Mouse (Mus musculus): ENCODE data around the gene Tom1.
A peak's percentile ranks its signal among the peaks of the same experiment; 100 is the strongest.

The Tom1 gene

GRCm38 (mm10) chr8:75042171-75042570 is 8.7 kb downstream of the Tom1 start:
- DNase-seq (ENCODE audit: low spot score in 2 of 2): no peak

DNA sequence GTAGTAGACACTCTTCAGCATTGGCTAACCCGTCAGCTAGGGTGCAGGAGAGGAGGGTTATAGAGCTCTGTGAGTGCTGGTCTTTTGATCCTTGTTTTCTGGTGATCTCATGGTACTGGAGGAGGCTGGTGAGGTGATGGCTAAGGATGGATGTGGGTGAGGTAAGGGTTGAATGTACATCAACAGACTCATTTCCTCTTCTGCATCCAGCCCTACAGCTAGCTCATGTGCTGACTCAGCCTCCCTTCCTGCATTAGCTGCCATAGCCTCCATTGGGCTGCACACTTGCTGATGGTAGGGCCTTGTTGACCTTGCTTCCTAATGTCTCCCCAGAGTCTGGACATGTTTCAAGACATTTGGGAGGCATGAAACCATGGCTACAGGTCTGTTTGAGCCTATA is 9.5 kb downstream of the Tom1 start:
- DNase-seq (ENCODE audit: low spot score in 2 of 2): no peak

DNA sequence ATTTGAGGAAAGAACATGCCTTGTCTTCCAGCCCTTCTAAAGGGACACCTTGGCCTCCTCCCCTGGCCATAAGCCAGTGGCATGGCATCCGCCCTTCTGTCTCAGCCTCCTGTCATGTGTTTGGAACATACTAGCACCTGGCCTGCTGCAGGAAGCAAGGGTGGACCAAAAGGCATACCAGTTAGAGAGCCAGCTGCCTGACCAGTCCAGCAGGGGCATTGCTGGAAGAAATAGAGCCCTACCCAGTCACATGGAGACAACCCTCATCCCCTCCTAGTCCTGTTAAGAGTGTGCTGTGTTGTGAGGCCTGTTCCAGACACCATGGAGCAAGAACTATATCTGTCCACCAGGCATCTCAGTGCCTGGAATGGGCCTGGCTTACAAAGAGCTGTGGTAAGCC is 12.8 kb downstream of the Tom1 start:
- no peak for DNase-seq (ENCODE audit: low spot score in 2 of 2)

- DNase-seq (ENCODE audit: low spot score in 2 of 2): no peak
Observed at GRCm38 (mm10) chr8:75047784-75048183, 14.3 kb downstream of the Tom1 start.

GRCm38 (mm10) chr8:75053342-75053741 is 19.8 kb downstream of the Tom1 start:
- no peak for DNase-seq (ENCODE audit: low spot score in 2 of 2)

GRCm38 (mm10) chr8:75055673-75056072 is 22.2 kb downstream of the Tom1 start:
- DNase-seq (ENCODE audit: low spot score in 2 of 2): no peak

DNA sequence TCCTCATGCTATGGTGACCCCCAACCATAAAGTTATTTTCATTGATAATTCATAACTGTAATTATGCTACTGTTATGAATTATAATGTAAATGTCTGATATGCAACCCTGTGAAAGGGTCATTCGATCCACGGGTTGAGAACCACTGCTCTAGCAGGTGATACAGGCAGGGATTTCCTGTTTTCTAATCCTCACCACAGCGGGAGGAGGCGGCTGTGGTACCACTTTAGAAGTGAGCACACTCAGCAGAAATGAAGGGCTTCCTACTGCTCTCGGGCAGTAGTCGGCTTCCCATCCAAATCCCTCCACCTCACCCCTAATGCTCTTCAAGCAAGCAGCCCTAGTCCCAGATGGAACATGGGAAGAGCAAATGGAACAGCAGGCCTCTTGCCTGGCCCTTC is 26.5 kb downstream of the Tom1 start:
- DNase-seq (ENCODE audit: low spot score in 2 of 2): no peak

DNA sequence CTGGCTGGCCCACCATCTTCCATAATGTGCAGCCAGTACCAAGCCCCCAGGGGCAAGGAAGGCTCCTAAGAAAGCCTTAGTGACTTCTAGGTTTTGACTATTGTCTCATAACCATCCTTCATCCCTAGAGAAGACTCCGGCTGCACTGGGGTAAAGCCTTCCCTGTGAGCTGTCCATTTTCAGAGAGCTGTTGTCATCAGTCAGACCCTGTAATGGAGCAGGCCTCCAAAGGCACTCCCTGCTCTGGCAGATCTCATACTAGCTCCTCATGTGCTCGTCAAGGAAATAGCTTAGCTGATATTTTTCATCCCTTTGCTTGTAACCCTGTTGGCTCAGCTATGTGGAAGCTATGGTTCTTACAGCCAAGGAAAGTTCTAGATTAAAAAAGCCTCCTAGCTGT is 27.3 kb downstream of the Tom1 start:
- DNase-seq (ENCODE audit: low spot score in 2 of 2): no peak

GRCm38 (mm10) chr8:75063290-75063689 is 29.8 kb downstream of the Tom1 start:
- DNase-seq (ENCODE audit: low spot score in 2 of 2): no peak

DNA sequence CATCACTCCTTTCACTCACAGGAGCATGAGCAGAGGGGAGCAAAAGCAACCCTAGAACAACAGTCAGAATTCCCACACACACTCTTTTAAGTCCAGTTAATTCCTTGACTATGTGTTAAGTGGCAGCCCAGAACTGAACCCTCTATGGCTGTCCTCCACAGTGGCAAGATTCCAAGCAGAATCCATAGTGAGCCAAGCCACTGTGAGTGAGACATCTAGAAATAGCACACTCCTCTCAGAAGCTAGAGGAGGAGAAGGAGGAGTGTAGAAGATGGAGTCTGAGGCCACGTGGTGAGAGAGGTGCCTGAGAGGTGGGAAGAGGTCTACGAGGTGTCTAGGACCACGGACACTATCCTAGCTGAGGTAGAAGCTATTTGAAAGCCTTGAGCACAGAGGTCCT is 31.3 kb downstream of the Tom1 start:
- no peak for DNase-seq (ENCODE audit: low spot score in 2 of 2)

DNA sequence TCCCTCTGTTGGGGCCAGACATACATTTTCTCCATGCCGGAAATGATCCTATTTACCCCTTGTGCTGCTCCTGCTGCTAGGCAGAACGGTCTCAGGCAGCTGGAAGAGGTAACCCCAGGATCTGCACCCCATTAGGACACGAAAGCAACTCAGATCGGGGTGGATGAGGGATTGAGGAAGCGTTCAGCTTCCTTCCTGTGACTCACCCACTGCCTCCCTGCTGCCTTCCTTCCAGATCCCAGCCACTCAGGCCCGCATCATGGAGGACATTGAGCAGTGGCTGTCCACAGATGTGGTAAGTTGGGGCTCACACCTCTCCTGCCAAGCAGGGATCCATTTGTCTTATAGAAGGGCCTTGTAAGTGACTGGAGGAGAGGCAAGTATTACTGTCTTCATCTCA is 33.8 kb downstream of the Tom1 start:
- no peak for DNase-seq (ENCODE audit: low spot score in 2 of 2)

DNA sequence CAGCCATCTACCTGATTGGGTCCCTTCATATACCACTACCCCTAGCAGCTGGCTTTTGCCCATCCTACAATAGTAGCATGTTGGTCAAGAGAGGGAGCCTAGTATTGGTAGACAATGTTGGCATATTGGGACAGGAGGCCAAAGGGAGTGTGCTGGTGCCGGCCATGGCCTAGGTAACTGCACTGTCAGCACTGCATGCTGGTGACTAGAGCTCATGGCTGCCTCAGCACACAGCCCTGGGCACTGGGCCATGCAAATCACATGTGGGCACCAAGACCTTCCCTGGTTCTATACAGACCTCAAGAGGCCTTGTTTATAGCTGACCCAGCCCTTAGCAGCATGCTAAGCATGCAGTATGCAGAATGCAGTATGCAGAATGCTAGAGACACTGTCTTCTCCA is 36.8 kb downstream of the Tom1 start:
- no peak for DNase-seq (ENCODE audit: low spot score in 2 of 2)

DNA sequence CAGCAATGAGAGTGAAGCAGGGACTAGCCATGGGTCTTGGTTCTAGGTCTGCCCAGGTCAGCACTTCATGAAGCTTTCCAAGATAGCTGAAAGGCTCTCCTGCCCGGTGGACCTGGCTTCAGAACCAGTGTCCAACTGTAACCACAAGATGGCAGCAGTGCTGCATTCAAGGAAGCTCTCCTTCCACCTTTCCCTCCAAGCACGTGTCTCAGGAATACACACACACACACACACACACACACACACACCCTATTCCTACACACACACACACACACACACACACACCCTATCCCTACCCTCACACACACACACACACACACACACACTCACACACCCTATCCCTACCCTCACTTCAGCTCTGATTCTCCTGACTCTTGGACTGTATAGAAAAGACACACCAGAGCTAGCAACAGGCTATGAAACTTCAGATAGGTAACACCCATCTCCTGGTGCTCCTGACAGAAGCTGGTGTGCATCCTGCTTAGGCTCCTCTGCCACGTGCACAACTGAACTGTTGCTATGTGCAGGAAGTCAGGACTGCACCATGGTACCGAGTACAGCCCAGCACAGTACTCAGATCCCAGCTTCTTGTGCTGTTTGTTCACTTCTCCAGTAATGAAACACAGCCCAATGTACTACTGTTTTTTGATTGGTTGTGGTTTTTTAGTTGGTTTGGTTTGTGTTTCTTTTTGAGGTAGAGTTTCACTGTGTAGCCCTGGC is 38.3 kb downstream of the Tom1 start:
- DNase-seq (ENCODE audit: low spot score in 2 of 2): peak; percentile 25 to 74

DNA sequence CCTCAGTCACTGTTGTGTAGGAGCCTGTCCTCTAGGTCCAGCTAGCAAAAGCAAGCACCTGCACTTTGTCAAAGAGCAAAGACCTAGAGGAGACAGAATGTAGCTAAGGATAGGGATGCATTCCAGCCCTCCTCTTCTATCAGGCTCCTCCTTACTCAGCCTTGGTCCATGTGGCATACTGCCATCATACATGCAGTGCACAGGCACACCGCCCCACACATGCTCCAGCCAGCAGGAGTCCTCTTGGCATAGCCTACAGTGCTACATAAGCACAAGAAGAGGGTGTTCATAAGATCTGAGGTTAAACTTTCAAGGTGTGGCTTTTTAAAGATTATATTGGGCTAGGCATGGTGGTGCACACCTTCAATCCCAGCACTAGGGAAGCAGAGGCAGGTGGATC is 41.4 kb downstream of the Tom1 start:
- no peak for DNase-seq (ENCODE audit: low spot score in 2 of 2)

- no peak for DNase-seq (ENCODE audit: low spot score in 2 of 2)
Observed at GRCm38 (mm10) chr8:75078215-75078614, 44.7 kb downstream of the Tom1 start.

DNA sequence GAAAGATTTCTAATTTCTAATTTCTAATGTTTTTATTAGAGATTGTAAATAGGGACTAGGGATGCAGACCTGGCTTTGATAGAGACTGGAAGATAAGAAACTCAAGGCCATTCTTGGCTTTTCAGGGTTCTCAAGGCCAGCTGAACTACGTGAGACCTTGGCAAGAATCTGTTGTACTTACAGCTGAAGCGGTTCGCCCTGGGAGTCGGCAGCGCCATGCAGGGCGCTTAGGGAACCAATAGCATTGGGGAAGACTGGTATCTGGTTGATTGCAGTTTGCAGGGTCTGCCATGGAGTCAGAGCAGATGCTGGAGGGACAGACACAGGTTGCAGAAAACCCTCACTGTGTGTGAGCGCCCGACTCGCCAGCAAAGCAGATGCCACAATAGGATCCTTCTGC is 45.3 kb downstream of the Tom1 start:
- DNase-seq (ENCODE audit: low spot score in 2 of 2): no peak

DNA sequence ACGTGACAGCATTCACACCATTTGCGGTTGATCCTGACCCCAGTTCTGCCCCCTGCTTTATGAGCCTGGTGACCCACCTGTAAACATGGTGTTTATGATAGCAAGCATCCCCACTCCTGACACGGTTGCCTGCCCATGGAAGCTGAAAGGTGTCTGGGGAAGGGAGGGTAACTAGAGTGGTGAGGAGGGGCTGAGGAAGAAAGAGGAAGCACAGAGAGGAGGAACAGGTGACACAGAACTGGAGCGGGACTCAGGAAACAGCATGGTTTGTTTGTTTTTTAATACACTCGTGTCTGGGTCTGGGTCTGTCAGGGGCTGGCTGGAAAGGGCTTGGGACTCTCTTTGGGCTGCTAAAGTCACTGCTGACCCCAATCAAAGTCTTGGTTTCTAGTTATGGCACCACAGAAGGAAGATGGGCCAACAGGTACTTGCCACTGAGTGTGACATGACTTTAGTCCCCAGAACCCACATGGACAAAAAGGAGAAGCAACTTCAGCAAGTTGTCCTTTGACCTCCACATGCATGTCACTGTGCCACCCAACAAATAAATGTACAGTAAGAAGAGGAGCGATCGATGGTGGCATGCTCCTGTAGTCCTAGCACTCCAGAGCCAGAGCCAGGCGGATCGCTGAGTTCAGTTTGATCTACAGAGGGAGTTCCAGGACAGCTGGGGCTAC is 48.0 kb downstream of the Tom1 start:
- DNase-seq (ENCODE audit: low spot score in 2 of 2): no peak

DNA sequence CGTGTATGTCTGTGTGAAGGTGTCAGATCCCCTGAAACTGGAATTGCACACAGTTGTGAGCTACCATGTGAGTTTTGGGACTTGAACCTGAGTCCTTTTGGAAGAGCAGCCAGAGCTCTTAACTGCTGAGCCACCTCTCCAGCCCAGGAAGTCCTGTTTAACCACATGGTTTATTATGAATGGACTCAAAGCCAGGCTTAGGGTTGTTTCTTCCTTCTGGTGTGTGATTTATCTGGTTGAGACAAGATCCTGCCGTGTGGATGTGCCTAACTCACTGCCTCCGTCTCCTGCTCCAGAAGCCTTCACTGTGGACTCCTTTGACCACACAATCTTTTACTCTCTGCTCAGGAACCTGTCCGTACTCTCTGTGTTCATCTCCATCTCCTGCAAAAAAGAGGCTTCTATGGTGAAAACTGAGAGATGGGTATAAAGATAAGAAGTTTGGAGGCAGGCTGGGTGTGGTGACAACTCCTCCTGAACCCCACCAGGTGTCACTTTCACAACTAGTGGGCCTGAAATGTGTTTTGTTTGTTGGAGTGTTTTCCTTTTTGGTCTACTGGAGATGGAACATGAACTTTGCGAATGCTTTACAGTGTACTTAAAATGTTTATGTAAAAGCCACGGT is 48.8 kb downstream of the Tom1 start:
- DNase-seq (ENCODE audit: low spot score in 2 of 2): no peak

- peak; percentile 63 to 65 for DNase-seq (ENCODE audit: low spot score in 2 of 2)
Observed at GRCm38 (mm10) chr8:75083846-75084245, 50.3 kb downstream of the Tom1 start.

DNA sequence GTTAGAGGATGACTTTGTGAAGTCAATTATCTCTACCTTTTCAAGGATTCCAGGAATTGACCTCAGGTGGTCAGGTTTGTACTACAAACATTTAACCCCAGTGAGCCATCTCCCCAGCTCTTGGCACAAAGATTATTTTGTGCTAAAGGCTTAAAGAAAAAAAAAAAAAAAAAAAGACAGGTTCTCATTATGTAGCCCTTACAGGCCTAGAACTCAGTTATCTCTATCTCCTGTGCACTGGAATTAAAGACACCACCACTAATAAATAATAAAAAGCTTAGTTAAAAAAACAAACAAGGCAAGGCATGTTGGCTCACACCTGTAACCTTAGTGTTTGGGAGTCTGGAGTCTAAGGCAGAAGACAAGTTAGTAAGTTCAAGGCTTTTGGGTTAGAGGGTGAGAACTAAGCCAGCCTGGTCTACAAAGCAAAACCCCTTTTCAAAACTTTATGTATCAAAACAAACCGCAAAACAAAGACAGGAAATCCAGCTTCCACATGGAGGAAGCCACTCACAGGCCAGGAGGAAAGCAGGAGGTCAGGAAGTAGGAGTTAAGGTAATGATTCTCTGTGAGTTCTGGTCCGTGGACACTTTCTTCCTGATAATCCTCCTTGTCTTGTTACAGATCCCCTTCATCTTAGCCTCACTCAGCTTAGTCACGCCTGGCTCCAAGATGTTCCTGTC is 51.0 kb downstream of the Tom1 start:
- DNase-seq (ENCODE audit: low spot score in 2 of 2): no peak

GRCm38 (mm10) chr8:75086002-75086401 is 52.5 kb downstream of the Tom1 start:
- DNase-seq (ENCODE audit: low spot score in 2 of 2): no peak

DNA sequence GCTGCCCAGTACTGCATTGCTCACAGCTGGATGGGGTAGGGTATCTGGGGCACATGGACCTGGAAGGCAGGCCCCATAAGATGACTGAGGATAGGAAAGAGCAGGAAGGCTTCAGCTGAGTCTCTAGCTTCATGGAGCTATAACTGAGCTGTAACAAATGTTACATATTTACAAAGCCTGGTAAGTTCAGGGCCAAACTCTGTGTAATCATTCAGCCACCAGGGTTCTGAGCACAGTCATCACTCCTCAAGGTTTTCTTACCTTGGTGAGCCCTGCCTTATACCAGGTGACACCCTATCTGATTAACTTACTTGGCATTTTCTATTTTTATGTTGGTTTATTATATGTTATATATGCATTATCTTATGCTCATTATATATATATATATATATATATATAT is 53.6 kb downstream of the Tom1 start:
- DNase-seq (ENCODE audit: low spot score in 2 of 2): no peak

Data from thymus, postnatal 10 days (tissue).